Mouse (Mus musculus): ENCODE results near the gene Snrnp27.

DNA sequence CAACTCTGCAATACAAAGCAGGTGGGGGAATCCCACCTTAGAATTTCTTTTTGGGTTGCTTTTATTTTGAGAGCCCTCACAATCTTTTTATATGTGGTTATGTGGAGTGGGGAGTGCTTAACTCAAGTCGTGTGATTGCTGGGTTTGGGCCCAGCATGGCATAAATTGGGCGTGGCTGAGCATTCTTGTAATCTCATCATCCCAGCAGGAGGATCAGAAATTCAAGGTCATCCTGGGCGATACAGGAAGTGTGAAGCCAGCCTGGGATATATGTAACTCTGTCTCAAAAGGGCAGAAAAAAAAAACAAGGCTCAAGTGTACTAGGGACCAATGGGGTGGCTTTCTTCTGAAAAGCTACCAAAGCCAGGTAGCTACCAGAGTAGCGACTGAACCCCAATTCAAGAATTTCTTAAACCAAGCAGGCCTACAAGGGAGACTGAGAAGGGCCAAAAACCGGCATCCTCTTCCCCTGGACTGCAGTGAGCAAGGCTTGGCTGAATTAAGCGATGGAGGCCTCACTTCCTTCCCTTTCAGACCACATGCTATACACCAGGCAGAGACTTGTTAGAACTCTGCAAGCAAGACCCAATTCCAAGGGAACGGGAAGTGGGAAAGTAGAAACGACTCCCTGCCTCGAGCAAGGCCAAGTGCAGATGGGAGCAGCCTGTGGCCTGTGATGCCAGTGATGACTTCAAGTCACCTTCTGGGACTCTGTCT lies 24.0 kb downstream of the Snrnp27 start:
- TF ChIP-seq CTCF (IDR thresholded peaks at IDR 0.05; ENCODE audit: low read depth, low read length) (no peak), GATA1 (IDR thresholded peaks at IDR 0.05; ENCODE audit: borderline replicate concordance, low read length) (no peak)

Data from G1E (cell line).